Comparison of ENCODE assay signal across 16 mouse cellular contexts in the genomic region with DNA sequence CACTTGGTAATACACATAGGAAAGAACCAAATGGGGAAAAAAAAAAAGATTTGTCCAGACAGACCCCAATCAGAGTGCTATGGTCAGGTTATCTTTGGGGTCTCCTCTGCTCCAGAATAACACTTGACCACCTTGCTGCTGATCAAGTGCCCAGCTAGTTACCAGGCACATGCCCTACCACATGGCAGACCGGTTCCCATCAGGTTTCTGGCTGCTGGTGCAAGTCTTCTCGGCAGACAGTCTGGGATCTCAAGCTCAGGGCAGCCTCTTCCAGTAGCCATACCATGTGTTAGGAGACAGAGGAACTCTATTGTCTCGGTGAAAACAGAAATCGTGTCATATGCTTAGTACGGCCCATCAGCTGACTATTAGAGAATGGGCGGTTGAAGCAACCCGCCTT.
DNase-seq lines count a peak whose midpoint lies in the region; ATAC-seq lines count a peak whose summit lies in the region.
"Had no signal": no experiment of that assay in that cellular context is flagged by ENCODE, and none has a peak within 500 bp of the region (broad histone marks: within the 10 kb centered on the region; RNA-seq: fewer than 3 reads in every experiment).

No protein-coding gene starts in this region.

- ATAC-seq in cerebellum, adult (ENCODE audit: insufficient number of reproducible peaks, low FRiP score, low TSS enrichment) = peak; percentile 74
- ATAC-seq: activated CD4-positive, CD25-positive, alpha-beta regulatory T cell, adult 4 months had no signal

- DNase-seq in cerebellum, adult 8-10 months = no peak
- peak; percentile 63 for DNase-seq in cerebellum, adult 9-10 months
- no peak for DNase-seq in cerebellum, adult 11 months
- peak; percentile 52 to 66 for DNase-seq in cerebellum, postnatal 14 days
- no peak for DNase-seq in layer of hippocampus, adult 11-12 months (ENCODE audit: low spot score)
- DNase-seq: adrenal gland, adult 8-10 months; adrenal gland, postnatal 25 days; gastrocnemius, adult 2 months; gastrocnemius, postnatal 14 days; heart, adult 18-20 months; heart, postnatal 10 days; heart, postnatal 36 days; kidney, adult 11 months; kidney, adult 8-10 months had no signal

Comparison
In these comparisons a context has a peak if more than half of its experiments do, and no peak if none do; other contexts are left out.
1. DNase-seq: peak in cerebellum, adult 9-10 months (single experiment) and cerebellum, postnatal 14 days (2 of 2); none in cerebellum, adult 8-10 months (single experiment), cerebellum, adult 11 months (single experiment) and layer of hippocampus, adult 11-12 months (single experiment).